Mouse (Mus musculus) Patski (cell line): ENCODE data around the gene Herc1. TPM values are rescaled to one million over a fixed set of nuclear protein-coding genes. Genes with fewer than 3 reads are reported as not detected.

Experiments
- ATAC-seq: fragments of 100-300 bp; one replicate; pipeline ENCODE4 v1.8.0; 2021
- CTCF ChIA-PET: fragments of 350-600 bp; sonication (Branson Sonifier 250); formaldehyde crosslinking; loops from one replicate; lab custom pipeline; 2022; ENCODE audit warnings: inconsistent platforms; lab: Charles Lee
- POLR2A ChIA-PET: fragments of 350-600 bp; sonication (Branson Sonifier 250); formaldehyde crosslinking; loops from one replicate; lab custom pipeline; 2022; ENCODE audit warnings: antibody characterized with exemption, inconsistent platforms; lab: Charles Lee
- DNase-seq: peaks from one replicate; pipeline ENCODE4 v3.0.0-alpha.2; 2011; ENCODE audit warnings: low read depth, low spot score
- H3K27me3 ChIP-seq: fragments of 371-371 bp; one replicate; pipeline ENCODE4 v1.5.1; 2021
- CTCF ChIP-seq: fragments of 100-300 bp; IDR thresholded peaks from one replicate; pipeline ENCODE4 v1.5.1; 2021
- in situ Hi-C: fragments of 300-500 bp; cut with MboI; formaldehyde crosslinking; loops from 3 replicates; pipeline ENCODE4 v1.11.1; 2018; ENCODE audit warnings: low pct_unique_long_range_greater_than_20kb, mixed read lengths
- polyA plus RNA-seq: library from polyadenylated mRNA; unstranded; gene quantifications from one replicate; pipeline ENCODE4 v1.2.3, GENCODE M21; 2021

Gene Herc1
- polyA plus RNA-seq, 1 experiment from 2014 or later: 16.2 TPM

- no peaks in the 10 kb centered on the region for H3K27me3 ChIP-seq
- no peak for ATAC-seq
- ChIA-PET CTCF (interaction anchor here (1.5 kb wide), 1 partner anchor 104 kb away, joined by 3 read pairs; no protein-coding TSS in a partner anchor), POLR2A (no interaction called here)
- no peak for DNase-seq
- no peak for TF ChIP-seq CTCF
- in situ Hi-C loops: loop anchor here (5.0 kb wide), 1 partner anchor 99 kb away; no protein-coding TSS in a partner anchor
These were observed 168.0 kb downstream of the Herc1 start for GRCm38 (mm10) chr9:66518251-66518650.

GRCm38 (mm10) chr9:66518901-66519300 lies 168.7 kb downstream of the Herc1 start:
- no peak for DNase-seq
- ATAC-seq: no peak
- TF ChIP-seq CTCF: no peak
- H3K27me3 ChIP-seq: no peaks in the 10 kb centered on the region
- in situ Hi-C loops: loop anchor here (5.0 kb wide), 1 partner anchor 98 kb away; no protein-coding TSS in a partner anchor
- ChIA-PET POLR2A (no interaction called here), CTCF (interaction anchor here (1.5 kb wide), 1 partner anchor 103 kb away, joined by 3 read pairs; no protein-coding TSS in a partner anchor)

GRCm38 (mm10) chr9:66520299-66520698 lies 170.0 kb downstream of the Herc1 start:
- ChIA-PET CTCF (no interaction called here), POLR2A (no interaction called here)
- no peaks in the 10 kb centered on the region for H3K27me3 ChIP-seq
- no peak for TF ChIP-seq CTCF
- in situ Hi-C loops: no loop called here
- ATAC-seq (no peak), DNase-seq (no peak)

GRCm38 (mm10) chr9:66521595-66521994 lies 171.3 kb downstream of the Herc1 start:
- TF ChIP-seq CTCF: no peak
- ATAC-seq (no peak), DNase-seq (no peak)
- CTCF ChIA-PET: no interaction called here
- no peaks in the 10 kb centered on the region for H3K27me3 ChIP-seq
- in situ Hi-C loops: no loop called here
- POLR2A ChIA-PET: no interaction called here

DNA sequence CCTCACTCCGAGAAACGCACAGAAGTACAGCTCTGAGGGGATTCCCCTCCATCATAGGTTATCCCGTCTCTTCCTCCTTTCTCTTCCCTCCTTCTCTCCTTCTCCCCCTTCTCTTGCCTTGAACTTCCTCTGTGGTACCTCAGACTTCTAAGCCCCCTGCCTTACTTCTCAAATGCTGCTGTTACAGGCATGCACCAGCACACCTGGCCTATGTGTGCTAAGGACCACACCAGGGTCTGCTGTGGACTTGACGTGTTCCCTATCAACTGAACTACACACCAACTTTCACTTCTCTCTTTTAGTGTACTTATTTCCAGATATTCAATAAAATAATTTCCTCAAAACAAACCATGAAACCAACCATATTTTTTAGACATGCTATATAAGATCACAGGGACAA lies 192.5 kb downstream of the Herc1 start:
- TF ChIP-seq CTCF: no peak
- no peaks in the 10 kb centered on the region for H3K27me3 ChIP-seq
- DNase-seq: no peak
- no peak for ATAC-seq
- ChIA-PET POLR2A (no interaction called here), CTCF (no interaction called here)
- in situ Hi-C loops: no loop called here

Other genes with a start within 250 kb of the Herc1 start
- gene Snx1, start 223.9 kb upstream of the Herc1 start, polyA plus RNA-seq: 103 TPM
- gene Ciao2a, start 223.8 kb upstream of the Herc1 start, polyA plus RNA-seq: 94.8 TPM
- gene Dapk2, start 192.2 kb upstream of the Herc1 start, polyA plus RNA-seq: 0.19 TPM
- gene Fbxl22, start 164.1 kb downstream of the Herc1 start, polyA plus RNA-seq: 0.59 TPM
- gene Usp3, start 242.7 kb downstream of the Herc1 start, polyA plus RNA-seq: 57.5 TPM